Mouse (Mus musculus) C2C12 (cell line): Measurements from ENCODE around the gene Atp1b2.

ENCODE experiments used
- CEBPB ChIP-seq: IDR thresholded peaks from one replicate; pipeline ENCODE4 v1.6.1; 2011; ENCODE audit warnings: low read depth, mild to moderate bottlenecking, control low read depth, moderate library complexity
- CTCF ChIP-seq: IDR thresholded peaks from one replicate; pipeline ENCODE4 v1.5.1; 2011; ENCODE audit not compliant: control insufficient read depth, insufficient read depth, insufficient read length
- FOSL1 ChIP-seq: IDR thresholded peaks from one replicate; pipeline ENCODE4 v1.8.0; 2011; ENCODE audit warnings: mild to moderate bottlenecking, low read length; ENCODE audit not compliant: poor library complexity, insufficient read depth, severe bottlenecking
- MAX ChIP-seq: IDR thresholded peaks from one replicate; pipeline ENCODE4 v1.6.1; 2011; ENCODE audit warnings: mild to moderate bottlenecking, control low read depth
- MYOD1 ChIP-seq: IDR thresholded peaks from one replicate; pipeline ENCODE4 v1.6.1; 2011; ENCODE audit warnings: low read depth; ENCODE audit not compliant: control insufficient read depth, insufficient read length
- USF1 ChIP-seq: IDR thresholded peaks from one replicate; pipeline ENCODE4 v1.6.1; 2011; ENCODE audit warnings: low read depth, mild to moderate bottlenecking, control low read depth, moderate library complexity

- TF ChIP-seq CTCF (no peak), MAX (no peak), CEBPB (no peak), FOSL1 (no peak), USF1 (no peak), MYOD1 (no peak)
Measured at GRCm38 (mm10) chr11:69620394-69621081, 14.8 kb upstream of the Atp1b2 start.
